Mouse (Mus musculus) olfactory bulb, adult 2 months (tissue): ENCODE results near the gene Cela3b. TPM values are rescaled to one million over a fixed set of nuclear protein-coding genes. Genes with fewer than 3 reads are reported as not detected.

Experiments used
- H3K27ac ChIP-seq: fragments of 200-500 bp; 2 replicates; pipeline ENCODE4 v1.5.1; 2012; ENCODE audit warnings: low read depth, low read length; ENCODE audit not compliant: insufficient read depth
- H3K4me1 ChIP-seq: fragments of 200-500 bp; 2 replicates; pipeline ENCODE4 v1.6.1; 2012; ENCODE audit warnings: low read length; ENCODE audit not compliant: control insufficient read depth, insufficient read depth
- H3K4me3 ChIP-seq: fragments of 200-500 bp; 2 replicates; pipeline ENCODE4 v1.5.1; 2012; ENCODE audit warnings: mild to moderate bottlenecking, low read depth, low read length, moderate library complexity; ENCODE audit not compliant: insufficient read depth
- CTCF ChIP-seq: fragments of 200-500 bp; IDR thresholded peaks from 2 replicates; pipeline ENCODE4 v1.5.1; 2012; ENCODE audit warnings: low read depth, mild to moderate bottlenecking, low read length, moderate library complexity; ENCODE audit not compliant: insufficient read depth
- POLR2A ChIP-seq: fragments of 200-500 bp; IDR thresholded peaks from 2 replicates; pipeline ENCODE4 v1.6.1; 2012; ENCODE audit warnings: mild to moderate bottlenecking, low read depth, low read length, moderate library complexity; ENCODE audit not compliant: insufficient read depth
- WGBS: fragments of 180-500 bp; shearing (Covaris S2); methylation state at CpG from one replicate; pipeline ENCODE4 v1.1.7; 2018; 5-methylcytosine and 5-hydroxymethylcytosine counted together
- polyA plus RNA-seq: library from polyadenylated mRNA; stranded (reverse); fragments of >200 nt; gene quantifications from 2 replicates; pipeline ENCODE4 v1.2.4, GENCODE M21; 2012; ENCODE audit warnings: low replicate concordance; ENCODE audit not compliant: missing spikeins, insufficient read depth, insufficient read length

Gene Cela3b
- polyA plus RNA-seq, 1 experiment, result not detected

GRCm38 (mm10) chr4:137380702-137381605, 49.4 kb downstream of the Cela3b start:
- no peak for TF ChIP-seq CTCF
- TF ChIP-seq POLR2A, result no peak
- no peak overlapping the region for H3K27ac ChIP-seq
- H3K4me1 ChIP-seq, result peaks cover 2% of the 10 kb centered on the region
- WGBS, result 47% methylated on average over 15 of the region's 16 CpGs
- no peak overlapping the region for H3K4me3 ChIP-seq

- 90% methylated on average over 10 of the region's 10 CpGs for WGBS
- H3K4me1 ChIP-seq, result peaks cover 8% of the 10 kb centered on the region
- no peak overlapping the region for H3K4me3 ChIP-seq
- no peak overlapping the region for H3K27ac ChIP-seq
- TF ChIP-seq POLR2A (no peak), CTCF (no peak)
These were observed 50.6 kb downstream of the Cela3b start for GRCm38 (mm10) chr4:137379713-137380255.

- H3K27ac ChIP-seq, result no peak overlapping the region
- peaks cover 8% of the 10 kb centered on the region for H3K4me1 ChIP-seq
- 78% methylated on average over 3 of the region's 3 CpGs for WGBS
- TF ChIP-seq CTCF, result no peak
- TF ChIP-seq POLR2A, result no peak
- H3K4me3 ChIP-seq, result no peak overlapping the region
These were observed 51.3 kb downstream of the Cela3b start for GRCm38 (mm10) chr4:137379085-137379484.

- no peak overlapping the region for H3K27ac ChIP-seq
- WGBS, result 83% methylated on average over 4 of the region's 4 CpGs
- no peak overlapping the region for H3K4me3 ChIP-seq
- TF ChIP-seq CTCF, result no peak
- no peak for TF ChIP-seq POLR2A
- peaks cover 11% of the 10 kb centered on the region for H3K4me1 ChIP-seq
These were observed 52.6 kb downstream of the Cela3b start for GRCm38 (mm10) chr4:137377526-137378304.

GRCm38 (mm10) chr4:137376778-137377177, 53.6 kb downstream of the Cela3b start:
- WGBS, result 44% methylated on average over 2 of the region's 2 CpGs
- H3K4me3 ChIP-seq, result no peak overlapping the region
- TF ChIP-seq CTCF, result no peak
- no peak for TF ChIP-seq POLR2A
- peak overlapping the region; percentile 20; the same call in 1 of the 2 replicates for H3K27ac ChIP-seq
- H3K4me1 ChIP-seq, result peaks cover 15% of the 10 kb centered on the region

GRCm38 (mm10) chr4:137375314-137376278, 54.7 kb downstream of the Cela3b start:
- H3K4me1 ChIP-seq, result peaks cover 15% of the 10 kb centered on the region
- H3K27ac ChIP-seq, result peak overlapping the region; percentile 33; the same call in 1 of the 2 replicates
- TF ChIP-seq POLR2A (no peak), CTCF (no peak)
- no peak overlapping the region for H3K4me3 ChIP-seq
- WGBS, result 45% methylated on average over 19 of the region's 19 CpGs

GRCm38 (mm10) chr4:137373711-137374110, 56.6 kb downstream of the Cela3b start:
- no peak overlapping the region for H3K4me3 ChIP-seq
- WGBS, result 82% methylated on average over 6 of the region's 6 CpGs
- peaks cover 19% of the 10 kb centered on the region for H3K4me1 ChIP-seq
- no peak overlapping the region for H3K27ac ChIP-seq
- TF ChIP-seq POLR2A, result no peak
- TF ChIP-seq CTCF, result no peak
